In genomic region chr6:56931648-56932415, GRCm38 (mm10) we compare ENCODE assay signal across 31 mouse cellular contexts. TPM values are rescaled to one million over a fixed set of nuclear protein-coding genes. Genes with fewer than 3 reads are reported as not detected.
A peak's percentile ranks its signal among the peaks of the same experiment; 100 is the strongest.
DNase-seq lines count a peak whose midpoint lies in the region; ATAC-seq and TF ChIP-seq lines count a peak whose summit lies in the region.
"Had no signal": no experiment of that assay in that cellular context is flagged by ENCODE, and none has a peak within 500 bp of the region (broad histone marks: within the 10 kb centered on the region; RNA-seq: fewer than 3 reads in every experiment).

No protein-coding gene starts in this region.

- no peak for TF ChIP-seq POLR2A in limb, embryonic 14.5 days (IDR thresholded peaks at IDR 0.05; ENCODE audit: borderline replicate concordance, extremely low read depth, insufficient read depth, insufficient read length)

- no peak for DNase-seq in kidney, adult 8-10 months
- no peak for DNase-seq in limb, embryonic 14.5 days (ENCODE audit: low spot score)
- DNase-seq in gastrocnemius, postnatal 25 days = no peak
- DNase-seq: adrenal gland, postnatal 10 days; adrenal gland, postnatal 36 days; cerebellum, adult 18-20 months; cerebellum, adult 9-10 months; cerebellum, postnatal 14 days; forebrain, postnatal 0 days; gastrocnemius, adult 2 months; gastrocnemius, postnatal 14 days; heart, adult 18-20 months; heart, postnatal 10 days; heart, postnatal 36 days had no signal

- peak; percentile 39; the same call in 1 of the 2 replicates for ATAC-seq in kidney, embryonic 16.5 days (ENCODE audit: low FRiP score, low TSS enrichment)
- no peak for ATAC-seq in megakaryocyte, adult 5-6 weeks (ENCODE audit: poor library complexity, severe bottlenecking)
- ATAC-seq in limb, embryonic 14.5 days (ENCODE audit: low FRiP score, low read depth) = peak; percentile 57; the same call in 1 of the 2 replicates
- ATAC-seq: forebrain, embryonic 14.5 days; forebrain, postnatal 0 days; hindbrain, postnatal 0 days had no signal

- H3K4me1 ChIP-seq in kidney, embryonic 16.5 days (ENCODE audit: insufficient read depth, low read length) = no peaks in the 10 kb centered on the region
- H3K4me1 ChIP-seq in megakaryocyte, embryonic 14.5 days = peaks cover 35% of the 10 kb centered on the region
- H3K4me1 ChIP-seq in limb, embryonic 14.5 days (ENCODE audit: control insufficient read depth, insufficient read depth, low read length) = no peaks in the 10 kb centered on the region
- H3K4me1 ChIP-seq: embryonic facial prominence, embryonic 12.5 days; embryonic facial prominence, embryonic 15.5 days; heart, embryonic 12.5 days; heart, embryonic 15.5 days had no signal

- no peaks in the 10 kb centered on the region for H3K9me3 ChIP-seq in kidney, embryonic 16.5 days (ENCODE audit: low read length)
- H3K9me3 ChIP-seq in megakaryocyte, embryonic 14.5 days = no peaks in the 10 kb centered on the region
- no peaks in the 10 kb centered on the region; the same call in 1 of the 2 replicates for H3K9me3 ChIP-seq in limb, embryonic 14.5 days (ENCODE audit: control insufficient read depth, low read length)
- H3K9me3 ChIP-seq: embryonic facial prominence, embryonic 12.5 days; embryonic facial prominence, embryonic 15.5 days; heart, embryonic 12.5 days; heart, embryonic 15.5 days had no signal

- no peaks in the 10 kb centered on the region for H3K27me3 ChIP-seq in kidney, embryonic 16.5 days (ENCODE audit: insufficient read depth, low read length)
- peaks cover 2% of the 10 kb centered on the region for H3K27me3 ChIP-seq in megakaryocyte, embryonic 14.5 days (replicated peaks)
- H3K27me3 ChIP-seq in limb, embryonic 14.5 days (ENCODE audit: control insufficient read depth, insufficient read depth, low read length) = no peaks in the 10 kb centered on the region
- H3K27me3 ChIP-seq: embryonic facial prominence, embryonic 12.5 days; embryonic facial prominence, embryonic 15.5 days; heart, embryonic 15.5 days had no signal

- H3K27ac ChIP-seq in kidney, embryonic 16.5 days (ENCODE audit: low read length) = no peak overlapping the region
- no peak overlapping the region for H3K27ac ChIP-seq in limb, embryonic 14.5 days (replicated peaks; ENCODE audit: low read depth, low read length)
- H3K27ac ChIP-seq: embryonic facial prominence, embryonic 12.5 days; embryonic facial prominence, embryonic 15.5 days; gastrocnemius, adult 2 months; heart, embryonic 15.5 days; hindbrain, embryonic 14.5 days; hindbrain, postnatal 0 days had no signal

- WGBS in kidney, embryonic 16.5 days = 59% methylated on average over 4 of the region's 4 CpGs
- 57% methylated on average over 4 of the region's 4 CpGs for WGBS in limb, embryonic 14.5 days

- no peaks in the 10 kb centered on the region for H3K36me3 ChIP-seq in kidney, embryonic 16.5 days (ENCODE audit: insufficient read depth, low read length)
- no peaks in the 10 kb centered on the region for H3K36me3 ChIP-seq in megakaryocyte, embryonic 14.5 days (replicated peaks; ENCODE audit: low read length)
- no peaks in the 10 kb centered on the region for H3K36me3 ChIP-seq in limb, embryonic 14.5 days (ENCODE audit: control insufficient read depth, insufficient read depth, low read length)
- H3K36me3 ChIP-seq: embryonic facial prominence, embryonic 12.5 days; embryonic facial prominence, embryonic 15.5 days; heart, embryonic 12.5 days; heart, embryonic 15.5 days had no signal

- no peak overlapping the region for H3K9ac ChIP-seq in kidney, embryonic 16.5 days (replicated peaks; ENCODE audit: low read length)
- no peak overlapping the region for H3K9ac ChIP-seq in limb, embryonic 14.5 days (ENCODE audit: low read depth, low read length, severe bottlenecking)
- H3K9ac ChIP-seq: embryonic facial prominence, embryonic 12.5 days; embryonic facial prominence, embryonic 15.5 days; forebrain, postnatal 0 days; heart, embryonic 12.5 days; heart, embryonic 15.5 days; hindbrain, embryonic 14.5 days had no signal

- no peak overlapping the region for H3K4me3 ChIP-seq in kidney, embryonic 16.5 days (ENCODE audit: low read length)
- H3K4me3 ChIP-seq in megakaryocyte, embryonic 14.5 days (replicated peaks) = peak overlapping the region; percentile 42
- H3K4me3 ChIP-seq in limb, embryonic 14.5 days (replicated peaks; ENCODE audit: low read length) = no peak overlapping the region
- H3K4me3 ChIP-seq: embryonic facial prominence, embryonic 12.5 days; embryonic facial prominence, embryonic 15.5 days; gastrocnemius, adult 2 months; heart, embryonic 12.5 days; heart, embryonic 15.5 days had no signal

- no peak overlapping the region for H3K4me2 ChIP-seq in kidney, embryonic 16.5 days (replicated peaks; ENCODE audit: low read depth, low read length)
- no peak overlapping the region for H3K4me2 ChIP-seq in limb, embryonic 14.5 days (replicated peaks; ENCODE audit: low read depth, low read length, severe bottlenecking)
- H3K4me2 ChIP-seq: embryonic facial prominence, embryonic 12.5 days; embryonic facial prominence, embryonic 15.5 days; heart, embryonic 12.5 days; heart, embryonic 15.5 days; hindbrain, embryonic 14.5 days had no signal

RNA-seq across cellular contexts. Expression of gene Vmn1r4, which starts 8.0 kb away (rescaled TPM):
- 0.36 and 0.39 TPM in 2 replicates for polyA plus RNA-seq in kidney, embryonic 16.5 days (2015; fragmentation: Nextera tagmentation; extraction: Ambion mirVana)
- polyA plus RNA-seq in megakaryocyte, embryonic 14.5 days (2012; ENCODE audit: insufficient read depth, low replicate concordance) = not detected in 2 replicates
- 0.47 TPM in 1 of 2 replicates, not detected in the other for total RNA-seq in megakaryocyte, adult 5-6 weeks (2015)
- 0.07 TPM in 1 of 2 replicates, not detected in the other for total RNA-seq in megakaryocyte, adult 5-6 weeks (2017)
- polyA plus RNA-seq in limb, embryonic 14.5 days (2012; rRNA removed) = 0.15 and 0.24 TPM in 2 replicates
- 0.12 and 0.29 TPM in 2 replicates for polyA plus RNA-seq in limb, embryonic 14.5 days (2014; fragmentation: Nextera tagmentation; extraction: Ambion mirVana)
- total RNA-seq in gastrocnemius, postnatal 25 days (2021) = under 1 TPM in 1 of 2 experiments, not detected in 1; 0.21 TPM
- total RNA-seq: gastrocnemius, adult 2 months; heart, postnatal 36 days had no signal

RNA-seq across cellular contexts. Expression of gene Nt5c3, which starts 8.1 kb away (rescaled TPM):
- 65.2 and 67.9 TPM in 2 replicates for polyA plus RNA-seq in kidney, embryonic 16.5 days (2015; fragmentation: Nextera tagmentation; extraction: Ambion mirVana)
- 96.8 and 108 TPM in 2 replicates for polyA plus RNA-seq in megakaryocyte, embryonic 14.5 days (2012; ENCODE audit: insufficient read depth, low replicate concordance)
- 64.6 and 71.0 TPM in 2 replicates for total RNA-seq in megakaryocyte, adult 5-6 weeks (2015)
- 36.6 TPM in 2 replicates for total RNA-seq in megakaryocyte, adult 5-6 weeks (2017)
- polyA plus RNA-seq in limb, embryonic 14.5 days (2012; rRNA removed) = 18.8 and 22.7 TPM in 2 replicates
- 60.3 and 62.9 TPM in 2 replicates for polyA plus RNA-seq in limb, embryonic 14.5 days (2014; fragmentation: Nextera tagmentation; extraction: Ambion mirVana)
- 10 to 100 TPM; 48.6 to 69.3 TPM for total RNA-seq in gastrocnemius, postnatal 25 days (2021)

RNA-seq across cellular contexts. Expression of gene Vmn1r5, which starts 38.2 kb away (rescaled TPM):
- polyA plus RNA-seq in kidney, embryonic 16.5 days (2015; fragmentation: Nextera tagmentation; extraction: Ambion mirVana) = not detected in 2 replicates
- polyA plus RNA-seq in megakaryocyte, embryonic 14.5 days (2012; ENCODE audit: insufficient read depth, low replicate concordance) = not detected in 2 replicates
- total RNA-seq in megakaryocyte, adult 5-6 weeks (2015) = not detected in 2 replicates
- not detected in 2 replicates for total RNA-seq in megakaryocyte, adult 5-6 weeks (2017)
- polyA plus RNA-seq in limb, embryonic 14.5 days (2012; rRNA removed) = not detected in 2 replicates
- polyA plus RNA-seq in limb, embryonic 14.5 days (2014; fragmentation: Nextera tagmentation; extraction: Ambion mirVana) = not detected in 2 replicates
- total RNA-seq in gastrocnemius, postnatal 25 days (2021) = not detected
- total RNA-seq: adrenal gland, adult 18-20 months; adrenal gland, postnatal 10 days; adrenal gland, postnatal 36 days; ES-E14; forebrain, postnatal 0 days; gastrocnemius, adult 2 months; gastrocnemius, postnatal 14 days; heart, adult 18-20 months; heart, postnatal 10 days; heart, postnatal 36 days; hindbrain, postnatal 0 days had no signal
- polyA plus RNA-seq: C2C12; embryonic facial prominence, embryonic 12.5 days; embryonic facial prominence, embryonic 15.5 days; forebrain, embryonic 11.5 days; forebrain, embryonic 14.5 days; forebrain, postnatal 0 days; frontal cortex, adult 2 months; gonadal fat pad, adult 2 months; heart, embryonic 12.5 days; heart, embryonic 15.5 days; hindbrain, embryonic 11.5 days; hindbrain, embryonic 14.5 days; hindbrain, postnatal 0 days had no signal
